Mouse (Mus musculus): ENCODE results near the gene Tmem18. TPM values are rescaled to one million over a fixed set of nuclear protein-coding genes. Genes with fewer than 3 reads are reported as not detected.

Tmem18 gene
- polyA plus RNA-seq, 1 experiment from 2014 or later, result 26.5 TPM

GRCm38 (mm10) chr12:30599474-30599873 lies 15.2 kb downstream of the Tmem18 start:
- no peak overlapping the region for H3K4me3 ChIP-seq
- WGBS, result 51% methylated on average over 2 of the region's 2 CpGs
- H3K36me3 ChIP-seq, result no peaks in the 10 kb centered on the region
- no peak overlapping the region for H3K27ac ChIP-seq
- no peak for ATAC-seq (ENCODE audit: insufficient number of reproducible peaks, low FRiP score, low TSS enrichment, low read depth)
- peaks cover 8% of the 10 kb centered on the region for H3K4me1 ChIP-seq
- H3K9me3 ChIP-seq, result no peaks in the 10 kb centered on the region
- H3K4me2 ChIP-seq, result no peak overlapping the region
- no peak overlapping the region for H3K9ac ChIP-seq
- 0 out of 2 replicates have a peak, but pooled peaks cover 6% of the 10 kb centered on the region for H3K27me3 ChIP-seq

GRCm38 (mm10) chr12:30599997-30600396 lies 15.8 kb downstream of the Tmem18 start:
- Histone ChIP-seq H3K27me3 (0 out of 2 replicates have a peak, but pooled peaks cover 6% of the 10 kb centered on the region), H3K36me3 (no peaks in the 10 kb centered on the region), H3K4me3 (no peak overlapping the region), H3K9me3 (no peaks in the 10 kb centered on the region), H3K9ac (no peak overlapping the region), H3K4me2 (no peak overlapping the region), H3K27ac (no peak overlapping the region), H3K4me1 (peaks cover 8% of the 10 kb centered on the region)
- WGBS, result 73% methylated on average over 2 of the region's 2 CpGs
- ATAC-seq (ENCODE audit: insufficient number of reproducible peaks, low FRiP score, low TSS enrichment, low read depth), result no peak

GRCm38 (mm10) chr12:30604012-30604411 lies 19.8 kb downstream of the Tmem18 start:
- 28% methylated on average over 9 of the region's 9 CpGs for WGBS
- Histone ChIP-seq H3K9me3 (no peaks in the 10 kb centered on the region), H3K27me3 (no peaks in the 10 kb centered on the region), H3K4me1 (peaks cover 8% of the 10 kb centered on the region), H3K4me2 (no peak overlapping the region), H3K4me3 (no peak overlapping the region), H3K27ac (no peak overlapping the region), H3K36me3 (no peaks in the 10 kb centered on the region), H3K9ac (no peak overlapping the region)
- no peak for ATAC-seq (ENCODE audit: insufficient number of reproducible peaks, low FRiP score, low TSS enrichment, low read depth)

GRCm38 (mm10) chr12:30604876-30605275 lies 20.6 kb downstream of the Tmem18 start:
- no peak overlapping the region for H3K4me3 ChIP-seq
- no peaks in the 10 kb centered on the region for H3K9me3 ChIP-seq
- no peaks in the 10 kb centered on the region for H3K27me3 ChIP-seq
- WGBS, result 64% methylated on average over 6 of the region's 6 CpGs
- no peaks in the 10 kb centered on the region for H3K36me3 ChIP-seq
- H3K27ac ChIP-seq, result no peak overlapping the region
- no peak overlapping the region for H3K9ac ChIP-seq
- H3K4me2 ChIP-seq, result no peak overlapping the region
- ATAC-seq (ENCODE audit: insufficient number of reproducible peaks, low FRiP score, low TSS enrichment, low read depth), result peak; percentile 44; the same call in 1 of the 2 replicates
- H3K4me1 ChIP-seq, result peaks cover 8% of the 10 kb centered on the region

GRCm38 (mm10) chr12:30605941-30606340 lies 21.7 kb downstream of the Tmem18 start:
- 82% methylated on average over 6 of the region's 6 CpGs for WGBS

GRCm38 (mm10) chr12:30606743-30607142 lies 22.5 kb downstream of the Tmem18 start:
- Histone ChIP-seq H3K4me2 (no peak overlapping the region), H3K9me3 (no peaks in the 10 kb centered on the region), H3K27ac (no peak overlapping the region), H3K27me3 (no peaks in the 10 kb centered on the region), H3K4me1 (peaks cover 8% of the 10 kb centered on the region), H3K36me3 (no peaks in the 10 kb centered on the region), H3K4me3 (no peak overlapping the region), H3K9ac (no peak overlapping the region)
- ATAC-seq (ENCODE audit: insufficient number of reproducible peaks, low FRiP score, low TSS enrichment, low read depth), result no peak
- 78% methylated on average over 8 of the region's 8 CpGs for WGBS

More at GRCm38 (mm10) chr12:30605941-30606340, 21.7 kb downstream of the Tmem18 start:
- H3K4me1 ChIP-seq, result peaks cover 8% of the 10 kb centered on the region
- H3K36me3 ChIP-seq, result no peaks in the 10 kb centered on the region
- no peaks in the 10 kb centered on the region for H3K27me3 ChIP-seq
- H3K4me3 ChIP-seq, result no peak overlapping the region
- no peak overlapping the region for H3K4me2 ChIP-seq
- no peak for ATAC-seq (ENCODE audit: insufficient number of reproducible peaks, low FRiP score, low TSS enrichment, low read depth)
- no peaks in the 10 kb centered on the region for H3K9me3 ChIP-seq
- no peak overlapping the region for H3K9ac ChIP-seq
- no peak overlapping the region for H3K27ac ChIP-seq

- peak overlapping the region; percentile 38; the same call in 1 of the 2 replicates for H3K27ac ChIP-seq
- H3K4me2 ChIP-seq, result 0 out of 2 replicates have a peak overlapping the region, but pooled peaks have one; percentile 1
- no peak overlapping the region for H3K4me3 ChIP-seq
- no peak for ATAC-seq (ENCODE audit: insufficient number of reproducible peaks, low FRiP score, low TSS enrichment, low read depth)
- no peak overlapping the region for H3K9ac ChIP-seq
- H3K4me1 ChIP-seq, result peaks cover 7% of the 10 kb centered on the region; the same call in 1 of the 2 replicates
- no peaks in the 10 kb centered on the region for H3K9me3 ChIP-seq
- H3K27me3 ChIP-seq, result no peaks in the 10 kb centered on the region
- 16% methylated on average over 8 of the region's 8 CpGs for WGBS
- H3K36me3 ChIP-seq, result no peaks in the 10 kb centered on the region
These were observed 34.2 kb downstream of the Tmem18 start for GRCm38 (mm10) chr12:30618425-30618824.

- Histone ChIP-seq H3K4me1 (0 out of 2 replicates have a peak, but pooled peaks cover 3% of the 10 kb centered on the region), H3K4me3 (no peak overlapping the region), H3K27ac (no peak overlapping the region), H3K36me3 (no peaks in the 10 kb centered on the region), H3K9me3 (no peaks in the 10 kb centered on the region), H3K4me2 (no peak overlapping the region), H3K9ac (no peak overlapping the region), H3K27me3 (no peaks in the 10 kb centered on the region)
- 39% methylated on average over 5 of the region's 5 CpGs for WGBS
- ATAC-seq (ENCODE audit: insufficient number of reproducible peaks, low FRiP score, low TSS enrichment, low read depth), result no peak
These were observed 44.2 kb downstream of the Tmem18 start for GRCm38 (mm10) chr12:30628466-30628865.

- H3K4me1 ChIP-seq, result no peaks in the 10 kb centered on the region
- H3K9me3 ChIP-seq, result no peaks in the 10 kb centered on the region
- H3K27me3 ChIP-seq, result no peaks in the 10 kb centered on the region
- no peak overlapping the region for H3K27ac ChIP-seq
- no peak overlapping the region for H3K4me2 ChIP-seq
- ATAC-seq (ENCODE audit: insufficient number of reproducible peaks, low FRiP score, low TSS enrichment, low read depth), result no peak
- no peak overlapping the region for H3K9ac ChIP-seq
- H3K4me3 ChIP-seq, result no peak overlapping the region
- H3K36me3 ChIP-seq, result no peaks in the 10 kb centered on the region
These were observed 50.3 kb downstream of the Tmem18 start for GRCm38 (mm10) chr12:30634534-30634933.

Small RNA genes lying within 50 kb of the gene (microRNA-seq; reads per million reads assigned to microRNA genes)
- gene Gm25243, result not detected

Other genes with a start within 250 kb of the Tmem18 start
- gene Sntg2, start 211.1 kb upstream of the Tmem18 start, polyA plus RNA-seq (2015; fragmentation: Nextera tagmentation; extraction: Ambion mirVana), result 0.99 and 1.7 TPM in 2 replicates

Data from limb, embryonic 15.5 days (tissue).